Mouse (Mus musculus) C2C12 (cell line): ENCODE measurements at regions not wholly inside any gene's neighbourhood (a gene's known extent, or its start where the extent isn't known, plus 50 kb on each side); places are given as distances from the start of the nearest gene placed in this dataset.

Experiments used
- CEBPB ChIP-seq: IDR thresholded peaks from one replicate; pipeline ENCODE4 v1.6.1; 2011; ENCODE audit warnings: low read depth, mild to moderate bottlenecking, control low read depth, moderate library complexity
- CTCF ChIP-seq: IDR thresholded peaks from one replicate; pipeline ENCODE4 v1.5.1; 2011; ENCODE audit not compliant: control insufficient read depth, insufficient read depth, insufficient read length
- FOSL1 ChIP-seq: IDR thresholded peaks from one replicate; pipeline ENCODE4 v1.8.0; 2011; ENCODE audit warnings: mild to moderate bottlenecking, low read length; ENCODE audit not compliant: poor library complexity, insufficient read depth, severe bottlenecking
- MAX ChIP-seq: IDR thresholded peaks from one replicate; pipeline ENCODE4 v1.6.1; 2011; ENCODE audit warnings: mild to moderate bottlenecking, control low read depth
- MYOD1 ChIP-seq: IDR thresholded peaks from one replicate; pipeline ENCODE4 v1.6.1; 2011; ENCODE audit warnings: low read depth; ENCODE audit not compliant: control insufficient read depth, insufficient read length
- MYOG ChIP-seq: IDR thresholded peaks from one replicate; pipeline ENCODE4 v1.6.1; 2011; ENCODE audit not compliant: control insufficient read depth, insufficient read length; ENCODE audit errors: extremely low read depth
- USF1 ChIP-seq: IDR thresholded peaks from one replicate; pipeline ENCODE4 v1.6.1; 2011; ENCODE audit warnings: low read depth, mild to moderate bottlenecking, control low read depth, moderate library complexity

GRCm38 (mm10) chr13:115316681-115317080 lies 214.9 kb upstream of the Itga1 start:
- TF ChIP-seq CTCF (no peak), FOSL1 (no peak), USF1 (no peak), MAX (no peak), CEBPB (no peak), MYOG (no peak), MYOD1 (no peak)
